ENCODE assay signal across 14 mouse cellular contexts in the genomic region with DNA sequence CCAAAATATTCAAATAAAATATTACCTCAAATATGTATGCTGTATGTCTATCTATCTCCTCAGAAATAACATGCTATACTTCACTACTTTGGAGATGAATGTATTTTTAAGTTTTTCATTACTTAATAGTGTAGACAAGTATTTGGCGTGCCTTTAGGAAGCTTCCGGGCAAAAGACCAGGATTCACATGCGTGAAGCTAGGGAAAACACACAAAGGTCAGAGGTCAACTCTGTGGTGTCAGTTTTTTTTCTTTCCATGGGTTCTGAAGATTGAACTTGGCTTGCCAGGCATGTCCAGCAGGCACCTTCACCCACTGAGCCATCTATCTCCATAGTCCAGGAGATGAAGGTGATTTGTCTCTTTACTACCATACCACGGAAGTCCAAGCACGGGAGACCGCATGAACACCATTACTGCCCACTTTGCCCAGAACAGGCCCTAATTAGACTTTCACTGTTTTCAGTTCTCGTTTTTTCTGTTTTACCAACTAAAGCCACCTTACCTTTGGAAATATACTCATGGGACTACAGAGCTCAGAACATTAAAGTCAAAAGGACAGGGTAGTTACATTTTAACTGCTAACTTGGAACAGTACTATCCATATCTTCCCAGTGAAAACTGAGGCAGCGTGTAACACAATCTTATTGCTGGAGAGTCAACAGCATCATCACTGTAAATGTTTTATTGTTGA.
"Had no signal": no experiment of that assay in that cellular context is flagged by ENCODE, and none has a peak within 500 bp of the region (broad histone marks: within the 10 kb centered on the region; RNA-seq: fewer than 3 reads in every experiment).

No protein-coding gene starts in this region.

- ATAC-seq: intestine, postnatal 0 days; lung, postnatal 0 days had no signal

- H3K9me3 ChIP-seq: liver, embryonic 13.5 days had no signal

- DNase-seq: kidney, adult 9 months; kidney, postnatal 25 days; layer of hippocampus, postnatal 36 days; liver, embryonic 13.5 days; lung, embryonic 14.5 days; midbrain, embryonic 14.5 days; thymus, adult 2 months; thymus, postnatal 14 days; thymus, postnatal 4 days had no signal

- H3K27ac ChIP-seq: left cerebral cortex, adult 2 months; liver, embryonic 13.5 days; macrophage; stomach, postnatal 0 days had no signal

- H3K9ac ChIP-seq: liver, embryonic 13.5 days; lung, embryonic 14.5 days had no signal

- H3K4me1 ChIP-seq: liver, embryonic 13.5 days had no signal

- H3K4me2 ChIP-seq: liver, embryonic 13.5 days; lung, embryonic 14.5 days had no signal

- H3K27me3 ChIP-seq: liver, embryonic 13.5 days had no signal

- H3K4me3 ChIP-seq: left cerebral cortex, adult 2 months; liver, embryonic 13.5 days had no signal

- H3K36me3 ChIP-seq: liver, embryonic 13.5 days had no signal
